Mouse (Mus musculus): ENCODE results near the gene Cd3eap. TPM values are rescaled to one million over a fixed set of nuclear protein-coding genes. Genes with fewer than 3 reads are reported as not detected.

Cd3eap gene
- polyA plus RNA-seq, 1 experiment from 2014 or later, result 6.8 TPM

- H3K27me3 ChIP-seq (ENCODE audit: control insufficient read depth, insufficient read depth, low read depth, low read length), result peaks cover 42% of the 10 kb centered on the region
- H3K27ac ChIP-seq (ENCODE audit: low read length), result no peak overlapping the region
- H3K4me2 ChIP-seq (ENCODE audit: low read depth, low read length), result peak overlapping the region; percentile 68
- no peaks in the 10 kb centered on the region for H3K9me3 ChIP-seq (replicated peaks; ENCODE audit: control insufficient read depth, low read length)
- ATAC-seq (ENCODE audit: low read depth), result peak; percentile 88
- no peaks in the 10 kb centered on the region for H3K36me3 ChIP-seq (ENCODE audit: control insufficient read depth, insufficient read depth)
- H3K4me1 ChIP-seq (ENCODE audit: control insufficient read depth, low read depth, low read length), result peaks cover 13% of the 10 kb centered on the region
- WGBS (ENCODE audit: insufficient replicate concordance), result under 1% methylated on average over 41 of the region's 41 CpGs
- peak overlapping the region; percentile 5; the same call in 1 of the 2 replicates for H3K9ac ChIP-seq (ENCODE audit: low read depth, low read length)
- H3K4me3 ChIP-seq (ENCODE audit: low read depth, low read length), result peak overlapping the region; percentile 40
Measured at GRCm38 (mm10) chr7:19319906-19320305, 39.4 kb downstream of the Cd3eap start.

- ATAC-seq (ENCODE audit: low read depth), result no peak
- Histone ChIP-seq H3K4me1 (ENCODE audit: control insufficient read depth, low read depth, low read length) (peaks cover 13% of the 10 kb centered on the region), H3K4me2 (ENCODE audit: low read depth, low read length) (peak overlapping the region; percentile 68), H3K36me3 (ENCODE audit: control insufficient read depth, insufficient read depth) (no peaks in the 10 kb centered on the region), H3K9ac (ENCODE audit: low read depth, low read length) (peak overlapping the region; percentile 5; the same call in 1 of the 2 replicates), H3K27me3 (ENCODE audit: control insufficient read depth, insufficient read depth, low read depth, low read length) (peaks cover 43% of the 10 kb centered on the region), H3K27ac (ENCODE audit: low read length) (no peak overlapping the region), H3K9me3 (replicated peaks; ENCODE audit: control insufficient read depth, low read length) (no peaks in the 10 kb centered on the region), H3K4me3 (ENCODE audit: low read depth, low read length) (peak overlapping the region; percentile 40)
- WGBS (ENCODE audit: insufficient replicate concordance), result 25% methylated on average over 9 of the region's 9 CpGs
Measured at GRCm38 (mm10) chr7:19319458-19319857, 39.8 kb downstream of the Cd3eap start.

DNA sequence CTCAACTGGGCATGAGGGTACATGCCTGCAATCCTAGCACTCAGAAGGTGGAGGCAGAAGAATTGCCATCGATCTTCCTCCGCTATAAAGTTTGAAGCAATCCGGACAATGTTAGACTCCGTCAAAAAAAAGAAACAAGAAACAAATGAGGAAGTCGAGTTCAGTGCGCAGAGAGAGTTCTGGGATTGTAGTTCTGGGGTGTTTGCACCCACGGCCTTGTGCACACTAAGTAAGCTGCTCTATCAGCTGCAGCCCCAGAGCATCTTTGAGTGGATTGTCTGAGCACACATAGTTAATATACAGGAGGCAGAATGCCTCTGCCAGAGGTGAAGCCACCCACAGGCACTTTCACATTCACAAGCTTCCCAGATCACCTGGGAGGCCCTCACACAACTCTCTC, 40.6 kb downstream of the Cd3eap start:
- 26% methylated on average over 7 of the region's 7 CpGs for WGBS (ENCODE audit: insufficient replicate concordance)
- H3K27me3 ChIP-seq (ENCODE audit: control insufficient read depth, insufficient read depth, low read depth, low read length), result peaks cover 45% of the 10 kb centered on the region

GRCm38 (mm10) chr7:19318201-19318600, 41.1 kb downstream of the Cd3eap start:
- Histone ChIP-seq H3K36me3 (ENCODE audit: control insufficient read depth, insufficient read depth) (no peaks in the 10 kb centered on the region), H3K9me3 (replicated peaks; ENCODE audit: control insufficient read depth, low read length) (no peaks in the 10 kb centered on the region), H3K27ac (ENCODE audit: low read length) (no peak overlapping the region), H3K4me1 (ENCODE audit: control insufficient read depth, low read depth, low read length) (peaks cover 13% of the 10 kb centered on the region), H3K4me3 (ENCODE audit: low read depth, low read length) (no peak overlapping the region), H3K27me3 (ENCODE audit: control insufficient read depth, insufficient read depth, low read depth, low read length) (peaks cover 45% of the 10 kb centered on the region), H3K9ac (ENCODE audit: low read depth, low read length) (no peak overlapping the region), H3K4me2 (ENCODE audit: low read depth, low read length) (no peak overlapping the region)
- no peak for ATAC-seq (ENCODE audit: low read depth)
- 57% methylated on average over 2 of the region's 2 CpGs for WGBS (ENCODE audit: insufficient replicate concordance)

More for the DNA sequence above, 40.6 kb downstream of the Cd3eap start:
- ATAC-seq (ENCODE audit: low read depth), result no peak
- Histone ChIP-seq H3K4me3 (ENCODE audit: low read depth, low read length) (no peak overlapping the region), H3K9me3 (replicated peaks; ENCODE audit: control insufficient read depth, low read length) (no peaks in the 10 kb centered on the region), H3K4me1 (ENCODE audit: control insufficient read depth, low read depth, low read length) (peaks cover 13% of the 10 kb centered on the region), H3K9ac (ENCODE audit: low read depth, low read length) (no peak overlapping the region), H3K27ac (ENCODE audit: low read length) (no peak overlapping the region), H3K36me3 (ENCODE audit: control insufficient read depth, insufficient read depth) (no peaks in the 10 kb centered on the region), H3K4me2 (ENCODE audit: low read depth, low read length) (no peak overlapping the region)

- Histone ChIP-seq H3K4me3 (ENCODE audit: low read depth, low read length) (no peak overlapping the region), H3K27me3 (ENCODE audit: control insufficient read depth, insufficient read depth, low read depth, low read length) (peaks cover 32% of the 10 kb centered on the region), H3K9me3 (replicated peaks; ENCODE audit: control insufficient read depth, low read length) (no peaks in the 10 kb centered on the region), H3K9ac (ENCODE audit: low read depth, low read length) (no peak overlapping the region), H3K36me3 (ENCODE audit: control insufficient read depth, insufficient read depth) (no peaks in the 10 kb centered on the region), H3K4me1 (ENCODE audit: control insufficient read depth, low read depth, low read length) (peaks cover 13% of the 10 kb centered on the region), H3K27ac (ENCODE audit: low read length) (no peak overlapping the region), H3K4me2 (ENCODE audit: low read depth, low read length) (no peak overlapping the region)
- 14% methylated on average over 14 of the region's 14 CpGs for WGBS (ENCODE audit: insufficient replicate concordance)
- no peak for ATAC-seq (ENCODE audit: low read depth)
Measured at GRCm38 (mm10) chr7:19316451-19317161, 42.7 kb downstream of the Cd3eap start.

DNA sequence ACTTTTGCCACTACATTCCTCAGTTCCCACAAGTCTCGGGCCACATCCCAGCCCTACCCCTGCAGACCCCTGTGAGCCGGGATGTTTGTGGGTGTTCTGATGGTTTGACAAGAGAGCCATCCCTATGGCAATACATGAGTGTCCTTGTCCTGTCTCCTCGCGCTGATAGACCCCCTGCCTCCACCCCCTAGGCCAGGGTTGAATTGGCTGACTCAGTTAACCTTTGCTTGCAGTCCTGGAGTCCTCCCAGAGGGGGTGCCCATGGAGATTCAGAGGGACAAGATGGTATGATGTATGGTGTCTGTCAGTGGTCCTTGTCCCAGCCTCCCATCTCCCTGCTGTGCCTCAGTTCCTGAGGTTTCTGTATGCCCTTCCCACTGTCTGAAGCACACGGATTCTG, 45.2 kb downstream of the Cd3eap start:
- Histone ChIP-seq H3K9ac (ENCODE audit: low read depth, low read length) (no peak overlapping the region), H3K27me3 (ENCODE audit: control insufficient read depth, insufficient read depth, low read depth, low read length) (peaks cover 18% of the 10 kb centered on the region)
- 36% methylated on average over 5 of the region's 5 CpGs for WGBS (ENCODE audit: insufficient replicate concordance)

DNA sequence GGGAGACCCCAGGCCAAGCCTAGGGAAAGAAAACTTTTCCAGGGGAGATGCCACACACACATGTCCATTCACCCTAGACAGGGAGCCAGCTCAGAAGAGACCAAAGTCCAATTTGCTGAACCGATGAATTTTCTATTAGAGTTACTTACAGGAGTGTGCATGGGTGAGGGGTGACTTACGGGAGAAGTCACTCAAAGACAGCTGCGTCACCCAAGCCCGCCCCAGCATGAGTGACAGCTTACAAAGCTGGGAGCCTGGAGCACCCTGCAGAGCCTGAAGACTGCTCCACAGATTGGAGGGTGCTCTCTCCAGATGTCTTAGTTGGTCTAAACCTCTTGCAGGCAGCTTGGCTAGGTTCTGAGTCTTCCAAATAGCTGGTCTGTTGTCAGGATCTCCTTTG, 47.3 kb downstream of the Cd3eap start:
- H3K4me2 ChIP-seq (ENCODE audit: low read depth, low read length), result no peak overlapping the region

More for the DNA sequence above, 45.2 kb downstream of the Cd3eap start:
- H3K9me3 ChIP-seq (replicated peaks; ENCODE audit: control insufficient read depth, low read length), result no peaks in the 10 kb centered on the region
- H3K4me2 ChIP-seq (ENCODE audit: low read depth, low read length), result no peak overlapping the region
- H3K4me1 ChIP-seq (ENCODE audit: control insufficient read depth, low read depth, low read length), result peaks cover 12% of the 10 kb centered on the region
- H3K4me3 ChIP-seq (ENCODE audit: low read depth, low read length), result no peak overlapping the region
- no peaks in the 10 kb centered on the region for H3K36me3 ChIP-seq (ENCODE audit: control insufficient read depth, insufficient read depth)
- no peak overlapping the region for H3K27ac ChIP-seq (ENCODE audit: low read length)
- ATAC-seq (ENCODE audit: low read depth), result no peak

DNA sequence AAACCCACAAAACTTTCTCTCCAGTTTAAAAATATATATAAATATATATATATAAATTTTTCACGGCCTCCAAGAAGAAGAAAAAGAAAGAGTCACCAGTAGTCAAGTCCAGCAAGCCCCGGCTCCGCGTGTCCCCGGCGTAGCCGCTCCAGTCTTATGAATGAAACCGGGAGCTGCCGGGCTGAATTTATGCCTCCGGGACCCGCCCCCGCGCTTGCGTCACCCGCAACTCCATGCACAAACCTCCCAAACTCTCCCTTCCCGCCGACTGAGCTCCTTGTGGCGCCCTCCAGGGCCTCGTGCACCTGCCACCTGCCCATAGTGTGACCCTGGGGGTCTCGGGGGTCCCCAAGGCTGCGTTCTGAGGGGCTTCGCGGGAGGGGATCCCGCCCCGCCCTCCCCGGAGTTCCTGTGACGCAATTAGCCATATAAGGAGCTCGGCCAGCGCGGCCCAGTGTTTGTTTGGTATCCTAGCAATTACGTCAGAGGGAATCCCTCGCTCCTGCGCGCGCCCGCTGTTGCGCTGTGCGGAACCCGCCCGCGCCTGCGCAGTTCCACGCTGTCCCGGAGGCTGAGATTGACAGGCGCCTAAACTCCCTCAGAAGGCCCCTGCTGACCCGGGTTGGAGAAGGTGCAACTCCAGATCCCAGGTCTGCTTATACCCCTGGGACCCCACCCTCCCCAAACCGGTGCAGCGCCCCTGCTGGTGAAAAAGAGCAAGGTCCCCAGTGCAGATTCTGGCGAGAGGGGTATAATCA, 49.2 kb downstream of the Cd3eap start, which contains the start of gene Fosb:
TSS of gene Fosb (minus strand) at position 168 of the 758 bp plus-strand sequence.
- Histone ChIP-seq H3K9me3 (replicated peaks; ENCODE audit: control insufficient read depth, low read length) (no peaks in the 10 kb centered on the region), H3K27me3 (ENCODE audit: control insufficient read depth, insufficient read depth, low read depth, low read length) (peaks cover 36% of the 10 kb centered on the region), H3K36me3 (ENCODE audit: control insufficient read depth, insufficient read depth) (no peaks in the 10 kb centered on the region), H3K27ac (ENCODE audit: low read length) (no peak within 1 kb of the TSS), H3K4me1 (ENCODE audit: control insufficient read depth, low read depth, low read length) (peaks cover 24% of the 10 kb centered on the region), H3K9ac (ENCODE audit: low read depth, low read length) (peak within 1 kb of the TSS; percentile 36), H3K4me3 (ENCODE audit: low read depth, low read length) (peak within 1 kb of the TSS; percentile 71), H3K4me2 (ENCODE audit: low read depth, low read length) (peak within 1 kb of the TSS; percentile 99)
- peak; percentile 84 for ATAC-seq (ENCODE audit: low read depth)
- under 1% methylated on average over 49 of the region's 49 CpGs for whole genome bisulfite sequencing (ENCODE audit: insufficient replicate concordance)

More for the DNA sequence above, 47.3 kb downstream of the Cd3eap start:
- Histone ChIP-seq H3K4me1 (ENCODE audit: control insufficient read depth, low read depth, low read length) (peaks cover 24% of the 10 kb centered on the region), H3K27me3 (ENCODE audit: control insufficient read depth, insufficient read depth, low read depth, low read length) (peaks cover 17% of the 10 kb centered on the region), H3K36me3 (ENCODE audit: control insufficient read depth, insufficient read depth) (no peaks in the 10 kb centered on the region), H3K9ac (ENCODE audit: low read depth, low read length) (no peak overlapping the region), H3K9me3 (replicated peaks; ENCODE audit: control insufficient read depth, low read length) (no peaks in the 10 kb centered on the region), H3K4me3 (ENCODE audit: low read depth, low read length) (no peak overlapping the region), H3K27ac (ENCODE audit: low read length) (no peak overlapping the region)
- WGBS (ENCODE audit: insufficient replicate concordance), result 24% methylated on average over 4 of the region's 4 CpGs
- ATAC-seq (ENCODE audit: low read depth), result no peak

All from liver, embryonic 16.5 days (tissue).